Mouse (Mus musculus) forebrain, embryonic 13.5 days (tissue): ENCODE measurements at regions not wholly inside any gene's neighbourhood (a gene's known extent, or its start where the extent isn't known, plus 50 kb on each side); places are given as distances from the start of the nearest gene placed in this dataset.

Source experiments
- ATAC-seq: fragments of 200-750 bp; cut with Nextera tagmentation; 2 replicates; pipeline ENCODE4 v1.8.0; 2017
- H3K27ac ChIP-seq: fragments of 300-500 bp; sonication (generic); 2 replicates; pipeline ENCODE4 v1.5.1; 2015; ENCODE audit warnings: inconsistent platforms, mild to moderate bottlenecking, moderate library complexity
- H3K27me3 ChIP-seq: fragments of 300-500 bp; sonication (generic); 2 replicates; pipeline ENCODE4 v1.6.1; 2015; ENCODE audit warnings: mild to moderate bottlenecking, inconsistent platforms
- H3K36me3 ChIP-seq: fragments of 300-500 bp; sonication (generic); 2 replicates; pipeline ENCODE4 v1.6.1; 2015; ENCODE audit warnings: mild to moderate bottlenecking, inconsistent platforms; ENCODE audit not compliant: poor library complexity, severe bottlenecking
- H3K4me1 ChIP-seq: fragments of 300-500 bp; sonication (generic); 2 replicates; pipeline ENCODE4 v1.6.1; 2015; ENCODE audit warnings: inconsistent platforms
- H3K4me2 ChIP-seq: fragments of 300-500 bp; sonication (generic); 2 replicates; pipeline ENCODE4 v1.6.1; 2015; ENCODE audit warnings: inconsistent platforms, mild to moderate bottlenecking, moderate library complexity
- H3K4me3 ChIP-seq: fragments of 300-500 bp; sonication (generic); 2 replicates; pipeline ENCODE4 v1.5.1; 2015; ENCODE audit warnings: mild to moderate bottlenecking, inconsistent platforms
- H3K9ac ChIP-seq: fragments of 300-500 bp; sonication (generic); 2 replicates; pipeline ENCODE4 v1.6.1; 2015; ENCODE audit warnings: mild to moderate bottlenecking, inconsistent platforms
- H3K9me3 ChIP-seq: fragments of 300-500 bp; sonication (generic); replicated peaks from 2 replicates; pipeline ENCODE4 v1.6.1; 2016; ENCODE audit warnings: inconsistent platforms
- WGBS: fragments of 180-500 bp; shearing (Covaris S2); methylation state at CpG from one replicate; pipeline ENCODE4 v1.1.7; 2015; 5-methylcytosine and 5-hydroxymethylcytosine counted together

DNA sequence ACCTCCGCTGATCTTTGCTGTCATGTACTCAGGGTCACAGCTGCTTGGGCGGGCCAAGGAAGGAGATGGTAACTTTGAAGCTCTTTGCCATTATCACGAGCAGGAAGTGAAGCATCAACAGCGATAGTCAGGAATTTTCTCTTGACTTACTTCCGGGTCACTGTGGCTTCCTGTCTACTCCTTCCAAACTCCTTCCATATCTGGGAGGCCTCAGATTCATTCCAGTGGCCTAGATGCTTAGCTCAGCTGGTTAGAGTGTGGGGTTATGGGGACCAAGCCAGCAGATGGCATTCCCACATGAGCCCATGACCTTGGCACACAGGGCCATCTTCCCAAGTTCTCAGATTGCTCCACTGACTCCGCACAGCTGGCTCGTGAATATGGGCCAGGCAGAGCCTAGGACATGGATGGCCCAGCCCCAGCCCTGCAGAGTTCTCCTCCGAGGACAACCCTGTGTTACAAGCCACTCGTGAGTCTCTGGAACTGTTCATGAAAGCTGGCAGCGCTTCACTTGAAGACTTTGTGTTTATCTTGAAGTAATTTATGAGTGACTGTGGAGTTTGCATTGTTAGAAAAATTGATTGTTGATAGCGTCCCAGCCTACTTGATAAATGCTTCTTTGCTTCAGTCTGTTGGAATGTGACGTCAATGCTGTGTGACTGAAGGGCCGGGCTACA, 133.2 kb downstream of the Slc30a10 start:
- no peak for ATAC-seq
- WGBS: 87% methylated on average over 13 of the region's 13 CpGs
- Histone ChIP-seq H3K4me2 (no peak overlapping the region), H3K9ac (no peak overlapping the region), H3K9me3 (no peaks in the 10 kb centered on the region; the same call in 1 of the 2 replicates), H3K4me1 (no peaks in the 10 kb centered on the region), H3K27ac (no peak overlapping the region), H3K27me3 (no peaks in the 10 kb centered on the region), H3K4me3 (no peak overlapping the region), H3K36me3 (no peaks in the 10 kb centered on the region)

DNA sequence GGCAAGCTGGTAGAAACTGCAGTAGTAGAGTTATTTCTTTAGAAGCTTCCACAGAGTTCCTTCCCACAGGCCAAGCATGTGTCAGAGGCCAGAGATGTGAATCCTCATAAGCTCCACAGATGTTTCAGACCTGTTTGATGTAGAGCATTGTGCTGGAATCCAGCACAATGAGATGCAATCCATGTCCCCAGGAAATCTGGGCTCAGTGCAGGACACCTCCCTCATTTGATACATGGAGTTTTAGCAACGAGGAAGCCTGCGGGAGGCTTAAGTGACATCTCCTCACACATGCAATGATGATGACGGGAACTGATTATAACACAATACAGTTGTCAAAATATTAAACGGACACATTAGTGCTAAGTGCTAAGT, 133.7 kb downstream of the Slc30a10 start:
- H3K9me3 ChIP-seq: no peaks in the 10 kb centered on the region; the same call in 1 of the 2 replicates

DNA sequence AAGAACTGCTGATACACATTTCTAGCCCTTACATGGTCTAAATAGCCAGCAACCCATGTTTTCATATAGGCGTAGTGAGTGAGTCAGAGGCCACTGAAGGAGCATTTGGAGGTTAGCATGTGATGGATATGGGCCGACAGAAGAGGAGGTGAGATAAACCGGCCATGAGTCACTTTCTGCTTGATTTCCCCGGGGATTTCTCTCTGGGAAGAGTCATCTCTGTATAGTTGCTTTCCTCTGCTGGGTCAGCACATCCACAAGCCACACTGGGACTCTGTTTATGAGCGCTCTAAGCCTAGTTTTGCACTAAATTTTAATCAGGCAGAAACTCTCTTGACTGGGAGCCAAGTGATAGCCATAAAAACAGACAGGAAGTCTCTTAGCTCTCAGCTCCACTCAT, 142.2 kb downstream of the Slc30a10 start:
- H3K4me3 ChIP-seq: no peak overlapping the region
- no peak overlapping the region for H3K4me2 ChIP-seq
- 86% methylated on average over 5 of the region's 5 CpGs for WGBS
- no peak overlapping the region for H3K9ac ChIP-seq
- H3K4me1 ChIP-seq: no peaks in the 10 kb centered on the region
- ATAC-seq: no peak
- H3K9me3 ChIP-seq: peaks cover 5% of the 10 kb centered on the region; the same call in 1 of the 2 replicates
- H3K36me3 ChIP-seq: no peaks in the 10 kb centered on the region
- no peak overlapping the region for H3K27ac ChIP-seq
- H3K27me3 ChIP-seq: no peaks in the 10 kb centered on the region

More for the DNA sequence above, 133.7 kb downstream of the Slc30a10 start:
- WGBS: 86% methylated on average over 4 of the region's 4 CpGs
- no peak for ATAC-seq
- Histone ChIP-seq H3K27ac (no peak overlapping the region), H3K4me3 (no peak overlapping the region), H3K27me3 (no peaks in the 10 kb centered on the region), H3K36me3 (no peaks in the 10 kb centered on the region), H3K4me2 (no peak overlapping the region), H3K9ac (no peak overlapping the region), H3K4me1 (no peaks in the 10 kb centered on the region)

DNA sequence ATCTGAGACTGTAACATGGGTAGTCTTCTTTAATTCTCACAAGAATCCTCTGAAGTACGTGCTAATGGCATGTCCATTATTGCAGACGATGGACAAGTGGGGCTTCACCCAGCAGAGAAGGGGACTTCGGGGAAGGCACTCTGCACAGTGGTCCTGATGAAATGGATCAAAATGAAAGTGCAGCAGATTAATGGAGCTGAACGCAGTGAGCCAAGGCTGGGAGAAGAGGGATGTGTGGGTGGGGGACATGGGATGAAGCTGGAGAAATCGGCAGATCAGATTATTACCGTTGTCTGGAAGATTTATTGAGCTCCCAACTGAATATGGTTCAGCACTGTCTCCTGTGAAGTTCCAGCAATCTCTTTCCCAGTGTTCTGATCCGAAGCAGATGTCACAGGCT, 143.9 kb downstream of the Slc30a10 start:
- no peaks in the 10 kb centered on the region for H3K36me3 ChIP-seq
- H3K4me3 ChIP-seq: no peak overlapping the region
- H3K4me1 ChIP-seq: no peaks in the 10 kb centered on the region
- H3K27ac ChIP-seq: no peak overlapping the region
- no peaks in the 10 kb centered on the region for H3K27me3 ChIP-seq
- H3K4me2 ChIP-seq: no peak overlapping the region
- no peak for ATAC-seq
- 90% methylated on average over 7 of the region's 7 CpGs for WGBS
- H3K9ac ChIP-seq: no peak overlapping the region
- H3K9me3 ChIP-seq: peaks cover 5% of the 10 kb centered on the region; the same call in 1 of the 2 replicates

DNA sequence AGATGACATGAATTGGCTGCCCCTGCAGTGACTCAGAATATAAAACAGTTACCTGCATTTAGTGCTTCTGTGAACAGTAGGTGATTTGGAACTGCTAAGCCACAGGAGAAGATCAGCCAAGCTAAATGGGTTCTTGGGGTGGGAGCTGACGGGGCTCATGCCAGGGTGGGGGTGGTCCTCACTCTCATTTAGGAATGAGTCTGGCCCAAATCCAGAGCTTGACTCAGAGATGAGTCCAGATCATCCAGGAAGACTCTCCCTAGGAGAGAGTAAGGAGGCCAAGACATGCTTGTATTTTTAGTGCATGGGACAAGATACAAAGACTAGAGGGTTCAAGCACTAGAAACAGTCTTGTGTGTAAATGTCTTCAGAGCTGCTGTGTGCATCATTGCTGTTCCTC, 146.5 kb downstream of the Slc30a10 start:
- H3K4me2 ChIP-seq: no peak overlapping the region
- H3K9ac ChIP-seq: no peak overlapping the region
- H3K36me3 ChIP-seq: no peaks in the 10 kb centered on the region
- no peaks in the 10 kb centered on the region for H3K4me1 ChIP-seq
- ATAC-seq: no peak
- H3K27me3 ChIP-seq: no peaks in the 10 kb centered on the region
- H3K27ac ChIP-seq: no peak overlapping the region
- 87% methylated on average over 1 of the region's 1 CpGs for WGBS
- H3K4me3 ChIP-seq: no peak overlapping the region
- H3K9me3 ChIP-seq: peaks cover 5% of the 10 kb centered on the region; the same call in 1 of the 2 replicates

DNA sequence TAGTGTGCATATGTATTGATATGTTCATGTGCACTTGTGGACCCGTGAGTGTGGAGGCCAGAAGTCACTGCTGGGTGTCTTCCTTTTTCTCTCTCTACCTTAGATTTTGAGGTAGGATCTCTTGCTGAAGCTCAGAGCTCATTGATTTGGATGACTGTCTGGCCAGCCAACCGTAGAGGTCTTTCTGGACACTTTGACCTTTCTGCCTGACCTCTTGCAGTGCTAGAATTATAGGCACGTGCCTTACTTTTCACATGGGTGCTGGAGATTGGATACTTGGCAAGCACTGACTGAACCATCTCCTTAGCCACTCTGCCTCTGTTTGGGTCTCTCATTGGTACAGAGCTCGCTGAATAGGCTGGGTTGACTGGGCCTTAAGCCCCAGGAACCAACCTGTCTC, 151.3 kb downstream of the Slc30a10 start:
- no peak for ATAC-seq
- WGBS: 86% methylated on average over 4 of the region's 4 CpGs
- no peaks in the 10 kb centered on the region for H3K4me1 ChIP-seq

DNA sequence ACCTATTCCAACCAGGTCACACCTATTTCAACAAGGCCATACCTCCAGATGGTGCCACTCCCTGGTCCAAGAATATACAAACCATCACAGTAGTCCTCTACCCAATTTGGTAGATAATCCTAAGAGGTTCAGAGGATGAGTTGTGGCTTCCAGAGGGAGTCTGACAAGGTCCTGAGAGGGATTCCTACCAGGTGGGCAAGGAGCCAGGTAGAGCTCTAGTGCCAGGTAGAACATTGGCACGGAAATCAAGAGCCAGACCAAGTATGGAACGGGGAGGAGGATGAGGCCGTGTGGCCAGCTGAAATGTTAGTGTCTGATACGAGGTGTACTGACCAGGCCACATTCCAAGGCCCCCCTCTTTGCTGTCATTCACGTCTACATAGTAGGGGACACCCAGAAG, 153.0 kb downstream of the Slc30a10 start:
- H3K9ac ChIP-seq: no peak overlapping the region
- H3K9me3 ChIP-seq: no peaks in the 10 kb centered on the region
- 80% methylated on average over 5 of the region's 5 CpGs for WGBS
- ATAC-seq: no peak
- no peak overlapping the region for H3K4me3 ChIP-seq
- H3K27ac ChIP-seq: no peak overlapping the region
- no peaks in the 10 kb centered on the region for H3K27me3 ChIP-seq
- H3K36me3 ChIP-seq: no peaks in the 10 kb centered on the region
- no peaks in the 10 kb centered on the region for H3K4me1 ChIP-seq
- H3K4me2 ChIP-seq: no peak overlapping the region

More for the DNA sequence above, 151.3 kb downstream of the Slc30a10 start:
- Histone ChIP-seq H3K4me3 (no peak overlapping the region), H3K27me3 (no peaks in the 10 kb centered on the region), H3K4me2 (no peak overlapping the region), H3K9ac (no peak overlapping the region), H3K27ac (no peak overlapping the region), H3K36me3 (no peaks in the 10 kb centered on the region), H3K9me3 (no peaks in the 10 kb centered on the region)

DNA sequence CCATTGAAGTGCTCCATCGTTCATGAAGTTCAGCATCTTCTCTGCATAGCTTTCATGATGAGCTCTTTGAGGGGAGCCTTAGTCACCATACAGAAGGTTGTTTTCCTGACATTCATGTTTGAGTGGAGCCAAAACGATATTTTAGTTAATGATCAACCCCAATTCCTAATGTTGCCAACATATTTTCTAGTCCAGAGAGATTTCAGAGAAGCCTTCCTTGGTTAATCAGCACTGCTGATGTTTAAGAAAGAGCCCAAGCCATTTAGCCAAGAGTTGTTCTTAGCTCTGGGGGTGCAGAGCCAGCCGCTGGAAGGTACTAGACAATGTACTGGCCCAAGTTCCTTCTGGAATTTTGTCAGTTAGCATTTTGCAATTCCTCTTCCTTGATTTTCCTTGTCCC, 153.8 kb downstream of the Slc30a10 start:
- Histone ChIP-seq H3K4me1 (no peaks in the 10 kb centered on the region), H3K27me3 (no peaks in the 10 kb centered on the region), H3K36me3 (no peaks in the 10 kb centered on the region), H3K27ac (no peak overlapping the region), H3K9ac (no peak overlapping the region), H3K9me3 (no peaks in the 10 kb centered on the region), H3K4me3 (no peak overlapping the region), H3K4me2 (no peak overlapping the region)
- WGBS: 91% methylated on average over 3 of the region's 3 CpGs
- no peak for ATAC-seq

DNA sequence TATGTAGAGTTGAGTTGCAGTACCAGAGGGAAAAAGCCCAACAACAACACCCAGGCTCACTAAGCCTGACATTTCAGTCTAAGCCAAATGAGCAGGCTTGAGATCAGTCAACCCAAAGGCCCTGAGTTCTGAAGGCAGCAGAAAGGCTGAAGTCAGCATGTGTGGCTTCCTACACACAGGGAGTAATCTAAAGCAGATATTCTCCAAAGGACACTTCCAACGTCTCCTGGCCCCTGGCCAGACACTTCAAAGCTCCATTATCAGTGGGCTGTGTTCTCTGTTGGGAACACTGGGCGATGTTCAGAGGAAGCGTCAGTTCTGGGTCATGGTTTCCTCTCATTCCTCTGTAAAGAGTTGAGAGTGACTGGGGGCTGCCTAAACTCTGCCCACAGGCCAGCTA, 155.9 kb downstream of the Slc30a10 start:
- no peak for ATAC-seq
- H3K4me1 ChIP-seq: no peaks in the 10 kb centered on the region
- H3K9me3 ChIP-seq: no peaks in the 10 kb centered on the region
- no peak overlapping the region for H3K9ac ChIP-seq
- H3K4me3 ChIP-seq: no peak overlapping the region
- H3K27ac ChIP-seq: no peak overlapping the region
- H3K4me2 ChIP-seq: no peak overlapping the region
- no peaks in the 10 kb centered on the region for H3K27me3 ChIP-seq
- no peaks in the 10 kb centered on the region for H3K36me3 ChIP-seq
- WGBS: 70% methylated on average over 3 of the region's 3 CpGs

DNA sequence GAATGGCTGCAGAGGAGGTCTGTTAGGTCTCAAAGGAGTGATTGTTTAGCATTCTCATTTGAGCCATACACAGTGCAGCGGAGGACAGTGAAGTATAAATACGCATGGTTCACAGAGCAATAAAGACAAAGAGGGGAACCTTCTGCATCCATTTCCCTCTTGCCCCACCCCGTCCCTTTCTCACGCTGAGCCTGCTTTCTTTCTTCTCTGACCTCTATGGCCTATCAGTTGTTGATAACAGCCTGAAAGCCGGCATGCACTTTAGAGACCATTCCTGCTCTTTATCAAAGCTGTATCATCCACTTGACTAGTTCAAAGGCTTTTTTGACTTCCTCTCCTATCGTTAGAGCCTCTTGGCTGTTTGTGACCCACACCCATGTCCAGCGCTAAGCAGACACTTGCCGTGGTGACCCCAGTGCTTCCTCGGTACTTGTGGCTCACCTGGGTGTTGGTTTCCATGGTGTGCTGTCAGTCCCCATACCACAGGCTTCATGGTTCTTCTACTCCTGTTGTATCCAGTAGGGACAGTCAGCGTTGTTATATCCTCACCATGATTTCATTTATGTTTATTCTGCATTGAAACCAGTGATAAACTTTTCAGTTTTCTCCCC, 161.3 kb downstream of the Slc30a10 start:
- no peak overlapping the region for H3K9ac ChIP-seq
- H3K4me3 ChIP-seq: no peak overlapping the region
- H3K4me1 ChIP-seq: 0 out of 2 replicates have a peak, but pooled peaks cover 3% of the 10 kb centered on the region
- no peak overlapping the region for H3K27ac ChIP-seq
- ATAC-seq: no peak
- WGBS: 35% methylated on average over 10 of the region's 10 CpGs
- H3K27me3 ChIP-seq: no peaks in the 10 kb centered on the region
- no peaks in the 10 kb centered on the region for H3K9me3 ChIP-seq
- no peak overlapping the region for H3K4me2 ChIP-seq
- H3K36me3 ChIP-seq: no peaks in the 10 kb centered on the region

DNA sequence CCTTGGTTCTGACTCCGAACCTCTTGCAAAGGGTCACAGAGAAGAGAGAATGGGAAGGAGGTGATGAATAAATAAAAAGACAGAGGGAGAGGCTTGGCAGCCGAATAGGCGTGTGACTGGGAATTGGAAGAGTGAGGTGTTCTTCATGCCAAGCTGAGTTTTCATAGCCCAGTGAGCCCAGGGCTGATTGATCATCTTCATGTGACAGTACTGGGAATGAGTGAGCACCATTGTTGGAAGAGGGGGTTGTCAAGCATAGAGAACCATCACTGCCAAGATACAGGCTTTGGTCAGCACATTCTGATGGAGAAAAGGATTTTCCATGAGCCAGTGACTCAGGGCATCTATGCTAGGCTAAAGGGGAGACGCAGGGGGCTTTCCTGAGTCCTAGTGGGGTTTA, 163.0 kb downstream of the Slc30a10 start:
- Histone ChIP-seq H3K4me3 (no peak overlapping the region), H3K27ac (no peak overlapping the region), H3K4me2 (no peak overlapping the region), H3K36me3 (no peaks in the 10 kb centered on the region), H3K9me3 (no peaks in the 10 kb centered on the region), H3K4me1 (0 out of 2 replicates have a peak, but pooled peaks cover 3% of the 10 kb centered on the region), H3K27me3 (no peaks in the 10 kb centered on the region), H3K9ac (no peak overlapping the region)
- no peak for ATAC-seq
- 87% methylated on average over 4 of the region's 4 CpGs for WGBS

DNA sequence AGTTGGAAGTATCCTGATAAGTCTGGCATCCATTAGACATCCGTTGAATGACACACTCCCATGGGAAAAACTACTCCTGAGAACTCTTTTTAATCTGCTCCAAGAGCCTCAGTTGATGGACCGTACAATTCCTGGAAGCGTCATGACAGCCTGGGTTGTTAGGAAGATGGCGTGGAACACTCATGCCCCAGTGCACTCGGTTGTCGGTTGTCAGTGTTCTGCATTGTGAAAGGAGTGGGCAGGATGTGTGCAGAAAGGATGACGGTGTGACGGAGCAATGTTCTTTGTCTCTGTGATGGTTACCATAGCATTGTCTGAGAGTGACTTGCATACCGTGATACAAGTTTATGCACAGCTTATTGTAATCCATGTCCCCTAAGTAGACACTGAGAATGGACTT, 164.4 kb downstream of the Slc30a10 start:
- Histone ChIP-seq H3K27me3 (no peaks in the 10 kb centered on the region), H3K4me2 (no peak overlapping the region), H3K36me3 (no peaks in the 10 kb centered on the region), H3K9me3 (no peaks in the 10 kb centered on the region), H3K9ac (no peak overlapping the region), H3K4me1 (0 out of 2 replicates have a peak, but pooled peaks cover 3% of the 10 kb centered on the region), H3K4me3 (no peak overlapping the region), H3K27ac (no peak overlapping the region)
- ATAC-seq: no peak
- 79% methylated on average over 9 of the region's 9 CpGs for WGBS

DNA sequence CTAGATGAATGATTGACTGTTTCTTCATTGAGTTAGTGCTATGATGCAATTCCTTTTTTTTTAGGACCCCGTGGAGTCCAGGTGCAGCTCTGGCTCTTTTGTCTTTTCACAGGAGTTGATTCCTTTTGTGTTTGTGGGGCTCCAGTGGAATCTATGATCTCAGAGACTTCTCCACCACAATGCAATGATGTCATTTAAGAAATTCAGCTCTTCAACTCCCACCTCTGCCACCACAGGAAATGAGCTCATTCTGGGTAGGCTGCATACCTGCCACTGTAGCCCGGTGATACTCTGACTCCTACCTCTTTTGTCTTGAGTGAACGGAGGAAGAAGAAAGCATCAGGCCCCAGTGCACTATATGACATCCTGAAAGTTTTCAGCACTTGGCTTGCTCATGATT, 173.8 kb downstream of the Slc30a10 start:
- Histone ChIP-seq H3K9ac (no peak overlapping the region), H3K36me3 (no peaks in the 10 kb centered on the region), H3K27ac (no peak overlapping the region), H3K4me1 (no peaks in the 10 kb centered on the region), H3K4me3 (no peak overlapping the region), H3K9me3 (no peaks in the 10 kb centered on the region), H3K27me3 (no peaks in the 10 kb centered on the region), H3K4me2 (no peak overlapping the region)
- 80% methylated on average over 3 of the region's 3 CpGs for WGBS
- no peak for ATAC-seq
